Mouse (Mus musculus): ENCODE results near the gene Pcmt1.

The Pcmt1 gene

DNA sequence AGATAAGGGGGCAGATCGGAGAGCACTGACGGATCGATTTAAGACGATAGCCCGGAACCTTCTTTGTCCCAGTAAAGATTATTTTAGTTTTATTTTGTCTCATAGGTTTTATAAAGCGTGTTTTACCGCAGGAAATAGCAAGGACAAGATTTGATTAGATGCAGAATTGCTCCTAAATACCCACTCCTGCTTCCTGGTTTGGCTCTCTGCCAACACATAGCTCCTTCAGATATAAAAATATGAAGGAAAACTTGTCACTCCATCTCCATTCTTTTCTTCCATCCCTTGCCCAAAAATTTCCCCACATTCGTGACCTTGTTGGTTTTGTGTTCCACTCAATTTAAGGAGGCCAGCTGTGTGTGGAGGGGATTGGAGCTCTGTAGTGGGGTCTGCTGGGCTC is 90.1 kb downstream of the Pcmt1 start:
- in situ Hi-C loops (cut with MboI; ENCODE audit: unreplicated experiment in 2 of 2) = no loop called here

DNA sequence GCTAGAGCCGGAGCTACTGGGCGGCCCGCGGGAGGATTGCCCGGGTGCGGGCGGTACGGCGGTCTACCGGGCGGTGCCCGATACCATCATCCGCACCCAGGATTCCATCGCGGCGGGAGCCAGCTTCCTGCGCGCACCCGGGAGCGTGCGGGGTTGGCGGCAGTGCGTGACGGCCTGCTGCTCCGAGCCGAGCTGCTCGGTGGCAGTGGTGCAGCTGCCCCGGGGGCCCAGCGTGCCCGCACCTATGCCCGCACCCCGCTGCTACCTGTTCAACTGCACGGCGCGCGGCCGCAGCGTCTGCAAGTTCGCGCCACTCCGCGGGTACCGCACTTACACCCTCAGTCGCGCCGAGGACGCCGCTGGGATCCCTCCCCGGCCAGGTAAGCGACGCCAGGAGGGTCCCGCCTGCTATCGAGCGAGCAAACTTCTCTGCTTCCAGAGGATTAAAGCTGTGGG is 90.7 kb downstream of the Pcmt1 start:
- in situ Hi-C loops (cut with MboI; ENCODE audit: unreplicated experiment in 2 of 2) = no loop called here

DNA sequence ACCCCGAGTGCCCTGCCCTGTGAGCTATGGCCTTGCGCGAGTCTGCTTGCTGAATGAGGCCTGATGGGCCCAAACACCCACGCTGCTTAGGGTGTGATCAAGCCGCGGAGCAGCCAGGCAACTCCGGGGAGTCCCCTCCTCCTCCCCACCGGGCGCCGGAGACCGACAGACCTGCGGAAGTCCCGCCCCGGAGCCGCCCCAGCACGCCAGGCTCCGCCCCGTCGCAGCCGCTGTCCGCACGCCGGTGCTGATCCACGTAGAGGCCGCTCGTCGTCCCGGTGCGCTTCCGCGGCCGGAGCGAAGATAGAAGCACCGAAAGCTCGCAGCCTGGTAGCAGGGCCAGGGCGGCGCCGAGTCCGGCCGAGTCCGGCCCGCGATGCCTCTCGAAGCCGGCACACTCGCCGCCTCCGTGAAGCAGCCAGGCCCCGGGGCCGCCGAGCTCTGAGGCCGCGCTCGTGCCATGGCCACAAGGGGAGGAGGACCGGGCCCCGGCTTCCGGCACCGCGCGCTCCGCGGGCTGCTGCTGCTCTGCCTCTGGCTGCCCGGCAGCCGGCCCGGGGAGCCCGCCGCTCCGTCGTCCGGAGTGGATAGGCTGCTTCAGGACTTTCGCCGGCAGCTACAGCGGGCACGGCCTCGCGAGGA is 91.2 kb downstream of the Pcmt1 start, which contains the start of gene Lrp11:
Gene Lrp11 (plus strand): TSS at position 209 of the 642 bp plus-strand sequence.
- in situ Hi-C loops (cut with MboI; ENCODE audit: unreplicated experiment in 2 of 2) = no loop called here

DNA sequence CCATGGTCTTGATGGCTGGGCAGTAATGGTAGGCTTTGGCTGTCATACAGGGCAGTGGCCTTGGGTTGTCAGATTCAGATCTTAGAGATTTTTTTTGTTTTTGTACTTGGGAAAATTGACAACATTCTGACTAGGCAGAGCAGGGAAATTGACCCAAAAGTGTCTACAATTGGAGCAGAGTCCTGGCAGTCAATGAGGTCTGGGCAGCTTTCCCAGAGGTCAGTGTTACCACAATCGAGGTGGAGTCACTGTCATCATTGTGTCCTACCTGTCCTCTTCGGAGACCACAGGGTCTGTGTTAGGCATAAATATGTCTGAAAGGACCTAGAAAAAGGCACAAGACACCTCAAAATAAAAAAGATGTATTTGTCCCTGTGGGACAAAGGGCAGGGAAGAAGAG is 94.2 kb downstream of the Pcmt1 start:
- in situ Hi-C loops (cut with MboI; ENCODE audit: unreplicated experiment in 2 of 2) = no loop called here

DNA sequence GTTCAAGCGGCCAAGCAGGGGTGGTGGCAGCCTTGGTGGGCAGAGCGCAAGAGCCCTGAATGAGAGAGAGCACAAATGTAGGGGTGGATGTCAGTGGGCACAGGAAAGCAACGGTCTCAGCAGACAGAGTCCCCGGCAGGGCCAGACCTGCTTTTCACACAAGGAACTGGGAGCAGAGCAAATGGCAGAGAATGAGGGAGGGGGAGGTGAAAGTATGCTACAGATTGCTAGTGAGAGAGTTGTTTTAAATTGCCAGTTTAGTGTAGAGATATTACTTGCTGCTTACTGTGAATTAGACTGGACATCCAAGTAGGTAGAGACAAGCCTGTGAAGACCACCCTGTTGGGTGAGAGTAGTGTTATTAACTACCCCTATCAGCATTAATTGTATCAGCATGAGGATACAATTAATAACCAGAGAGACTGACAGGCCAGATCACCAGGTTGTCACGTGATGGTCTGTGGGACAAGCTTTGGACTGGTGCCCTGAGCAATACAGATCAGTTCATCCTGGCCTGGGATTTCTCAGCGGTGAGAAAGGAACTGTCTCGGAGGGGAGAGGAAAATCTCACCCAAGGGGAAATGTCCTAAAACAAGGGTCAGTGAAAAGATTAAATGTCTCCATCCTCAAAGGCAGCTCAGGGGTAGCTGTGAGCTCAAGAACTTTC is 97.9 kb downstream of the Pcmt1 start:
- in situ Hi-C loops (cut with MboI; ENCODE audit: unreplicated experiment in 2 of 2) = no loop called here

DNA sequence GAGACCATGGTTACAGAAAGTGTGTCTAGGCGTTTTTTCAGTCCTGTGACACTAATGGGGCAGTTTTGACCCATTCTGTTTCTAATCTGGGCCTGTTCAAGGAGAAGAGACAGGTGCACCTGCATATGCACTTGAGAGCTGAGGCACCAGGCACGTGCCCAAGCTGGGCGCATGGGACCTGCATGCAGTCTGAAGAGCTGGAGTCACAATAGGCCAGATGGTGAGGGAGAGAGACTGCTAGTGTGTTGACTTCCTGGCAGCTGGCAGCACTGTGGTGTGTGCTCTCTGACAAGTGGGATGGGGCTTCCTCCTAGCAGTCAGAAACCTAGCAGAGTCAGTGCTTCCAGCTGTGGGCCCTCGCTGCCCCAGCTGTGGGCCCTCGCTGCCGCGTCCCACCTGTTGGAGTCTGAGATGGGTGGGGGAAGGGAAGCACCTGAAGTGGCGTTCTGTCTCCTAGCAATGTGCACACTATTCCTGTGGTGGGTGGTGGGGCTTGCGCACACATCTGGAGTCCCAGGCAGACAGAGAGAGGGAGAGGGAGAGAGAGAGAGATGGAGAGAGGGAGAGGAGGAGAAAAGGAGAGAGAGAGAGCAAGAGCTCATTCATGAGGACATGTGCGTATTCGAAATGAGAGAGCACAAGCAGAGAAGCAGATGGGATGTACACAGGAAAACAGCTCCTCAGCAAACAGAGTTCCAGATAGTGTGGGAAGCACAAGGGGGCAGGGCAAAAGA is 98.6 kb downstream of the Pcmt1 start:
- in situ Hi-C loops (cut with MboI; ENCODE audit: unreplicated experiment in 2 of 2) = no loop called here

DNA sequence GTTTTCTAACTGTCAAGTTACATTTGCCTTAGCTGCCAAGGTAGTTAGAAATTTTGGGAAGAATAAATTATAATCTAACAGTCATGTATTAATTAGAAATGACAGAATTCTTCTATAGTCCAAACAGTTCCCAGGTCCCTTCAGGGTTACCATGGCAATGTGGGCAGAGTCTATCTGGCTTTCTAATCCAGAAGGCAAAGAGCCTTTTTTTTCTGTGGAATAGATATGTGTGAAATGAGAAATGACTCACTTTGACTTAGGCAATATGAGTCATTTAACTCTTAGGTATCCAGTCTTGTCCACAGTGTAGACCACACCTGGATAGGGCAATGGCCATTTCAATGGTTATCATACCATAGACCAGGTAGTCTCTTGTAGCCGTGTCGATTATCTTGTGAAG is 99.5 kb downstream of the Pcmt1 start:
- in situ Hi-C loops (cut with MboI; ENCODE audit: unreplicated experiment in 2 of 2) = no loop called here

All from v-Abl transformed pro-B cells (cell line).